Mouse (Mus musculus) hindbrain, embryonic 16.5 days (tissue): ENCODE results near the gene Pde10a. TPM values are rescaled to one million over a fixed set of nuclear protein-coding genes. Genes with fewer than 3 reads are reported as not detected.

ENCODE experiments used
- ATAC-seq: fragments of 200-750 bp; cut with Nextera tagmentation; 2 replicates; pipeline ENCODE4 v1.8.0; 2017; ENCODE audit warnings: moderate TSS enrichment, moderate library complexity
- H3K27ac ChIP-seq: fragments of 300-500 bp; sonication (generic); 2 replicates; pipeline ENCODE4 v1.5.1; 2014; ENCODE audit warnings: low read depth, mild to moderate bottlenecking, control low read depth, low read length, moderate library complexity
- H3K27me3 ChIP-seq: fragments of 300-500 bp; sonication (generic); replicated peaks from 2 replicates; pipeline ENCODE4 v1.6.1; 2014; ENCODE audit warnings: low read length; ENCODE audit not compliant: control insufficient read depth, insufficient read depth
- H3K36me3 ChIP-seq: fragments of 300-500 bp; sonication (generic); 2 replicates; pipeline ENCODE4 v1.6.1; 2014; ENCODE audit warnings: mild to moderate bottlenecking, low read length, moderate library complexity, mixed read lengths; ENCODE audit not compliant: control insufficient read depth, insufficient read depth
- H3K4me1 ChIP-seq: fragments of 300-500 bp; sonication (generic); 2 replicates; pipeline ENCODE4 v1.6.1; 2014; ENCODE audit warnings: low read depth, low read length; ENCODE audit not compliant: control insufficient read depth, insufficient read depth
- H3K4me2 ChIP-seq: fragments of 300-500 bp; sonication (generic); 2 replicates; pipeline ENCODE4 v1.6.1; 2014; ENCODE audit warnings: mild to moderate bottlenecking, low read length, control low read depth, moderate library complexity
- H3K4me3 ChIP-seq: fragments of 300-500 bp; sonication (generic); 2 replicates; pipeline ENCODE4 v1.5.1; 2014; ENCODE audit warnings: mild to moderate bottlenecking, low read length, control low read depth, moderate library complexity
- H3K9ac ChIP-seq: fragments of 300-500 bp; sonication (generic); 2 replicates; pipeline ENCODE4 v1.6.1; 2014; ENCODE audit warnings: low read depth, mild to moderate bottlenecking, control low read depth, low read length, moderate library complexity
- H3K9me3 ChIP-seq: fragments of 300-500 bp; sonication (generic); 2 replicates; pipeline ENCODE4 v1.6.1; 2014; ENCODE audit warnings: mild to moderate bottlenecking, low read length, moderate library complexity; ENCODE audit not compliant: control insufficient read depth
- WGBS: fragments of 180-500 bp; shearing (Covaris S2); extraction: QIAGEN DNeasy Blood & Tissue Kit; methylation state at CpG from one replicate; pipeline ENCODE4 v1.1.7; 2014; 5-methylcytosine and 5-hydroxymethylcytosine counted together
- polyA plus RNA-seq: library from polyadenylated mRNA; unstranded; fragments of >200 nt; fragmentation: Nextera tagmentation; extraction: Ambion mirVana; gene quantifications from 2 replicates; pipeline ENCODE4 v1.2.1, GENCODE M21; 2015

The Pde10a gene
- polyA plus RNA-seq, 1 experiment from 2014 or later, result 11.3 TPM

GRCm38 (mm10) chr17:8851846-8852245 is 326.7 kb downstream of the Pde10a start:
- Histone ChIP-seq H3K4me2 (no peak overlapping the region), H3K4me1 (no peaks in the 10 kb centered on the region), H3K9ac (no peak overlapping the region), H3K9me3 (no peaks in the 10 kb centered on the region), H3K27ac (no peak overlapping the region), H3K4me3 (no peak overlapping the region), H3K36me3 (no peaks in the 10 kb centered on the region), H3K27me3 (no peaks in the 10 kb centered on the region)
- no peak for ATAC-seq
- 52% methylated on average over 6 of the region's 6 CpGs for WGBS

GRCm38 (mm10) chr17:8856430-8857371 is 331.5 kb downstream of the Pde10a start:
- Histone ChIP-seq H3K4me2 (peak overlapping the region; percentile 47), H3K27ac (no peak overlapping the region), H3K4me1 (peaks cover 9% of the 10 kb centered on the region; the same call in 1 of the 2 replicates), H3K9ac (no peak overlapping the region), H3K36me3 (no peaks in the 10 kb centered on the region), H3K4me3 (peak overlapping the region; percentile 11; the same call in 1 of the 2 replicates), H3K27me3 (no peaks in the 10 kb centered on the region), H3K9me3 (no peaks in the 10 kb centered on the region)
- no peak for ATAC-seq
- WGBS, result 39% methylated on average over 22 of the region's 22 CpGs

- H3K36me3 ChIP-seq, result no peaks in the 10 kb centered on the region
- ATAC-seq, result 0 out of 2 replicates have a peak, but pooled peaks have one; percentile 56
- peaks cover 9% of the 10 kb centered on the region; the same call in 1 of the 2 replicates for H3K4me1 ChIP-seq
- peak overlapping the region; percentile 5; the same call in 1 of the 2 replicates for H3K4me2 ChIP-seq
- H3K27me3 ChIP-seq, result no peaks in the 10 kb centered on the region
- H3K9me3 ChIP-seq, result no peaks in the 10 kb centered on the region
- 61% methylated on average over 23 of the region's 23 CpGs for WGBS
- no peak overlapping the region for H3K4me3 ChIP-seq
- H3K9ac ChIP-seq, result no peak overlapping the region
- H3K27ac ChIP-seq, result peak overlapping the region; percentile 29; the same call in 1 of the 2 replicates
These were observed 333.7 kb downstream of the Pde10a start for GRCm38 (mm10) chr17:8858636-8859421.

GRCm38 (mm10) chr17:8859489-8859888 is 334.3 kb downstream of the Pde10a start:
- no peak overlapping the region for H3K4me3 ChIP-seq
- H3K27ac ChIP-seq, result peak overlapping the region; percentile 29; the same call in 1 of the 2 replicates
- H3K9ac ChIP-seq, result no peak overlapping the region
- no peaks in the 10 kb centered on the region for H3K9me3 ChIP-seq
- 65% methylated on average over 4 of the region's 4 CpGs for WGBS
- H3K27me3 ChIP-seq, result no peaks in the 10 kb centered on the region
- H3K4me2 ChIP-seq, result no peak overlapping the region
- peaks cover 9% of the 10 kb centered on the region; the same call in 1 of the 2 replicates for H3K4me1 ChIP-seq
- no peaks in the 10 kb centered on the region for H3K36me3 ChIP-seq
- no peak for ATAC-seq

GRCm38 (mm10) chr17:8864638-8865497 is 339.7 kb downstream of the Pde10a start:
- H3K4me3 ChIP-seq, result no peak overlapping the region
- no peak overlapping the region for H3K4me2 ChIP-seq
- no peaks in the 10 kb centered on the region for H3K4me1 ChIP-seq
- ATAC-seq, result no peak
- H3K36me3 ChIP-seq, result no peaks in the 10 kb centered on the region
- H3K27ac ChIP-seq, result no peak overlapping the region
- no peaks in the 10 kb centered on the region for H3K9me3 ChIP-seq
- 70% methylated on average over 8 of the region's 8 CpGs for WGBS
- no peaks in the 10 kb centered on the region for H3K27me3 ChIP-seq
- H3K9ac ChIP-seq, result no peak overlapping the region

GRCm38 (mm10) chr17:8867331-8868237 is 342.4 kb downstream of the Pde10a start:
- Histone ChIP-seq H3K4me3 (no peak overlapping the region), H3K36me3 (no peaks in the 10 kb centered on the region), H3K9me3 (no peaks in the 10 kb centered on the region), H3K27me3 (no peaks in the 10 kb centered on the region), H3K9ac (no peak overlapping the region), H3K4me2 (no peak overlapping the region), H3K27ac (no peak overlapping the region), H3K4me1 (peaks cover 5% of the 10 kb centered on the region; the same call in 1 of the 2 replicates)
- no peak for ATAC-seq
- WGBS, result 73% methylated on average over 25 of the region's 25 CpGs

GRCm38 (mm10) chr17:8869287-8869686 is 344.1 kb downstream of the Pde10a start:
- WGBS, result 89% methylated on average over 10 of the region's 10 CpGs
- H3K4me1 ChIP-seq, result peaks cover 7% of the 10 kb centered on the region; the same call in 1 of the 2 replicates
- no peaks in the 10 kb centered on the region for H3K27me3 ChIP-seq
- no peak overlapping the region for H3K9ac ChIP-seq
- no peak for ATAC-seq
- H3K27ac ChIP-seq, result no peak overlapping the region
- no peaks in the 10 kb centered on the region for H3K9me3 ChIP-seq
- H3K4me2 ChIP-seq, result no peak overlapping the region
- no peaks in the 10 kb centered on the region for H3K36me3 ChIP-seq
- no peak overlapping the region for H3K4me3 ChIP-seq

GRCm38 (mm10) chr17:8870848-8871247 is 345.7 kb downstream of the Pde10a start:
- no peak overlapping the region for H3K9ac ChIP-seq
- peaks cover 7% of the 10 kb centered on the region; the same call in 1 of the 2 replicates for H3K4me1 ChIP-seq
- 85% methylated on average over 7 of the region's 7 CpGs for WGBS
- no peak overlapping the region for H3K4me2 ChIP-seq
- no peak overlapping the region for H3K27ac ChIP-seq
- no peak overlapping the region for H3K4me3 ChIP-seq
- no peak for ATAC-seq
- H3K36me3 ChIP-seq, result no peaks in the 10 kb centered on the region
- H3K9me3 ChIP-seq, result no peaks in the 10 kb centered on the region
- no peaks in the 10 kb centered on the region for H3K27me3 ChIP-seq
